Mouse (Mus musculus): ENCODE results near the gene Gm4175.
"Not testable (repeated sequence)": the region's sequence is repeated elsewhere in the genome, so short reads cannot be mapped to it uniquely, and the experiment has no call there.

The Gm4175 gene

DNA sequence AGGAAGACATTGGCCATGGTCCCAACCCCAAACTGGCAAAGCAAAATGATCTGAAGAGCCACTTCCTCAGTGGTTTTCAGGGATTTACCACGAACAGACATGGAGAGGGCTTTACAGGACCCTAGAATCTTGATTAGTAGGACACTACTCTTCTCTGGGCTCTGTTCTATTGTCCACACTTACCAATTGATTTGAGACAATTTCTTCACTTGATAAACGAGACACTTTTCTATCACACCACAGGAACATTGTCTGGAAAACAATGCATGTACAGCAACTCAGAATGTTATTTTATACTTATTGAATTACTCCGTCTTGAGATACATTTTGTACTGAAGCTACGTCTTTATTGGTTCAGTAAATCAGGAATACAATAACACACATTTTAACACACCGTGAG, at the start of gene Gm4175:
Gene Gm4175 (minus strand): TSS at position 101 of the 400 bp plus-strand sequence.
- not testable (repeated sequence) for H3K36me3 ChIP-seq (ENCODE audit: control insufficient read depth, insufficient read depth, low read length, poor library complexity, severe bottlenecking); H3K27me3 ChIP-seq (ENCODE audit: control insufficient read depth, insufficient read depth, low read length, poor library complexity, severe bottlenecking); DNase-seq (ENCODE audit: low read depth, low spot score)

DNA sequence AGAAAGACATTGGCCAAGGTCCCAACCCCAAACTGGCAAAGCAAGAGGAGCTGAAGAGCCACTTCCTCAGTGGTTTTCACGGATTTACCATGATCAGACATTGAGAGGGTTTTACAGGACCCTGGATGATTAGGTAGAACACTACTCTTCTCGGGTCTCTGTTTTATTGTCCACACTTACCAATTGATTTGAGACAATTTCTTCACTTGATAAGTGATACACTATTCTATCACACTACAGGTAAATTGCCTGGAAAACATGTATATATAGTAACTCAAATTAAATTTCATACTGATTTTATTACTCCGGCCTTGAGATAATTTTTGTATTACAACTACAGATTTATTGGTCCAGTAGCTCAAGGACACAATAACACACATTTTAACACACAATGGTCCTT, 35.4 kb upstream of the Gm4175 start, which contains the start of gene Gm4177:
Gene Gm4177 (minus strand): TSS at position 101 of the 400 bp plus-strand sequence.
- not testable (repeated sequence) for H3K27me3 ChIP-seq (ENCODE audit: control insufficient read depth, insufficient read depth, low read length, poor library complexity, severe bottlenecking); H3K36me3 ChIP-seq (ENCODE audit: control insufficient read depth, insufficient read depth, low read length, poor library complexity, severe bottlenecking); DNase-seq (ENCODE audit: low read depth, low spot score)

All from splenic B cell, adult 2 months (primary cell).